Comparison of ENCODE assay signal across 9 mouse cellular contexts in genomic region chr2:30652581-30653037, GRCm38 (mm10). TPM values are rescaled to one million over a fixed set of nuclear protein-coding genes. Genes with fewer than 3 reads are reported as not detected.
DNase-seq lines count a peak whose midpoint lies in the region; ATAC-seq and TF ChIP-seq lines count a peak whose summit lies in the region.
"Had no signal": no experiment of that assay in that cellular context is flagged by ENCODE, and none has a peak within 500 bp of the region (broad histone marks: within the 10 kb centered on the region; RNA-seq: fewer than 3 reads in every experiment).

No protein-coding gene starts in this region.

- 46% methylated on average over 13 of the region's 13 CpGs for WGBS in kidney, adult 2 months
- WGBS in forebrain, embryonic 11.5 days, result 4% methylated on average over 13 of the region's 13 CpGs
- WGBS in liver, embryonic 13.5 days (ENCODE audit: insufficient replicate concordance), result 17% methylated on average over 13 of the region's 13 CpGs

- H3K4me2 ChIP-seq in forebrain, embryonic 11.5 days (ENCODE audit: low read depth, low read length, severe bottlenecking), result peak overlapping the region; percentile 33; the same call in 1 of the 2 replicates
- no peak overlapping the region for H3K4me2 ChIP-seq in liver, embryonic 13.5 days

- no peak overlapping the region for H3K4me3 ChIP-seq in kidney, adult 2 months (ENCODE audit: insufficient read depth, low read depth, low read length)
- no peak overlapping the region for H3K4me3 ChIP-seq in forebrain, embryonic 11.5 days (ENCODE audit: low read depth, low read length)
- no peak overlapping the region for H3K4me3 ChIP-seq in liver, embryonic 13.5 days (replicated peaks)
- H3K4me3 ChIP-seq: erythroblast, embryonic 14.5 days had no signal

- H3K4me1 ChIP-seq in kidney, adult 2 months (ENCODE audit: control insufficient read depth, insufficient read depth, low read length), result peaks cover 35% of the 10 kb centered on the region
- H3K4me1 ChIP-seq in forebrain, embryonic 11.5 days (replicated peaks; ENCODE audit: control insufficient read depth, insufficient read depth, low read length), result peaks cover 34% of the 10 kb centered on the region
- H3K4me1 ChIP-seq in liver, embryonic 13.5 days (replicated peaks), result peaks cover 23% of the 10 kb centered on the region

- no peak for TF ChIP-seq CTCF in kidney, adult 2 months (conservative IDR thresholded peaks at IDR 0.05; ENCODE audit: insufficient read depth, insufficient read length, low read depth, low read length)

- DNase-seq in kidney, adult 2 months, result peak; percentile 28
- no peak for DNase-seq in kidney, adult 8-10 months
- peak; percentile 73 for DNase-seq in forebrain, embryonic 11.5 days (ENCODE audit: low spot score)
- peak; percentile 38 for DNase-seq in heart, postnatal 25 days (ENCODE audit: low spot score)
- DNase-seq in liver, embryonic 13.5 days, result no peak
- peak; percentile 62 for DNase-seq in skeletal muscle tissue, adult 2 months (ENCODE audit: low read depth, low spot score)
- DNase-seq in c-Kit-positive CD71-positive TER-119-positive erythroid progenitor cells, embryonic 14.5 days (ENCODE audit: low spot score), result no peak

- intact Hi-C loops in heart, postnatal 25 days (cut with DNase I), result no loop called here

- H3K9ac ChIP-seq in forebrain, embryonic 11.5 days (ENCODE audit: low read length), result peak overlapping the region; percentile 59
- no peak overlapping the region for H3K9ac ChIP-seq in liver, embryonic 13.5 days

- TF ChIP-seq POLR2A in kidney, adult 2 months (IDR thresholded peaks at IDR 0.05; ENCODE audit: low read depth, low read length), result no peak

- H3K36me3 ChIP-seq in kidney, adult 2 months (ENCODE audit: control insufficient read depth, insufficient read depth, low read length), result no peaks in the 10 kb centered on the region
- H3K36me3 ChIP-seq in forebrain, embryonic 11.5 days (ENCODE audit: control insufficient read depth, insufficient read depth, low read length), result no peaks in the 10 kb centered on the region
- no peaks in the 10 kb centered on the region for H3K36me3 ChIP-seq in liver, embryonic 13.5 days

- H3K27me3 ChIP-seq in kidney, adult 2 months (replicated peaks; ENCODE audit: control insufficient read depth, insufficient read depth, low read length), result no peaks in the 10 kb centered on the region
- H3K27me3 ChIP-seq in forebrain, embryonic 11.5 days (ENCODE audit: control insufficient read depth, insufficient read depth, low read length), result no peaks in the 10 kb centered on the region
- no peaks in the 10 kb centered on the region; the same call in 1 of the 2 replicates for H3K27me3 ChIP-seq in liver, embryonic 13.5 days

- ATAC-seq in forebrain, embryonic 11.5 days (replicated peaks; ENCODE audit: low FRiP score), result peak; percentile 45; the same call in 1 of the 2 replicates
- ATAC-seq in liver, embryonic 13.5 days (ENCODE audit: low read depth), result no peak
- ATAC-seq in erythroblast, adult 5-6 weeks (replicated peaks; ENCODE audit: low FRiP score, poor library complexity, severe bottlenecking), result no peak

- no peak overlapping the region for H3K27ac ChIP-seq in kidney, adult 2 months (ENCODE audit: insufficient read depth, low read depth, low read length)
- H3K27ac ChIP-seq in forebrain, embryonic 11.5 days (ENCODE audit: low read depth, low read length), result peak overlapping the region; percentile 82
- peak overlapping the region; percentile 43; the same call in 1 of the 2 replicates for H3K27ac ChIP-seq in liver, embryonic 13.5 days

- H3K9me3 ChIP-seq in forebrain, embryonic 11.5 days (ENCODE audit: control insufficient read depth, low read length), result no peaks in the 10 kb centered on the region
- H3K9me3 ChIP-seq in liver, embryonic 13.5 days (replicated peaks), result no peaks in the 10 kb centered on the region

RNA-seq across cellular contexts. Expression of gene Cstad, which starts 57.8 kb away (rescaled TPM):
- 1.2 and 1.3 TPM in 2 replicates for polyA plus RNA-seq in kidney, adult 2 months (2012; rRNA removed)
- polyA plus RNA-seq in forebrain, embryonic 11.5 days (2014; fragmentation: Nextera tagmentation; extraction: Ambion mirVana), result 0.57 and 0.71 TPM in 2 replicates
- 1 to 10 TPM; 1.2 TPM for total RNA-seq in heart, postnatal 25 days (2021)
- 0.13 and 0.14 TPM in 2 replicates for polyA plus RNA-seq in liver, embryonic 13.5 days (2015; fragmentation: Nextera tagmentation; extraction: Ambion mirVana)
- total RNA-seq in erythroblast, adult 5-6 weeks (2015; ENCODE audit: low replicate concordance), result not detected in 2 replicates
- not detected in 2 replicates for total RNA-seq in erythroblast, adult 5-6 weeks (2017; ENCODE audit: low replicate concordance)
- polyA plus RNA-seq: erythroblast, embryonic 14.5 days had no signal

Comparison
In these comparisons a context has a peak if more than half of its experiments do, and no peak if none do; other contexts are left out.
1. DNase-seq: peak in kidney, adult 2 months (single experiment), forebrain, embryonic 11.5 days (single experiment), heart, postnatal 25 days (single experiment) and skeletal muscle tissue, adult 2 months (single experiment); none in kidney, adult 8-10 months (0 of 2), liver, embryonic 13.5 days (single experiment) and c-Kit-positive CD71-positive TER-119-positive erythroid progenitor cells, embryonic 14.5 days (single experiment).